Mouse (Mus musculus): ENCODE data around the gene Ube2l6. TPM values are rescaled to one million over a fixed set of nuclear protein-coding genes. Genes with fewer than 3 reads are reported as not detected.
"Not testable (repeated sequence)": the region's sequence is repeated elsewhere in the genome, so short reads cannot be mapped to it uniquely, and the experiment has no call there.

Gene Ube2l6
- total RNA-seq, 2 experiments from 2014 or later = 5.6 to 8.1 TPM

DNA sequence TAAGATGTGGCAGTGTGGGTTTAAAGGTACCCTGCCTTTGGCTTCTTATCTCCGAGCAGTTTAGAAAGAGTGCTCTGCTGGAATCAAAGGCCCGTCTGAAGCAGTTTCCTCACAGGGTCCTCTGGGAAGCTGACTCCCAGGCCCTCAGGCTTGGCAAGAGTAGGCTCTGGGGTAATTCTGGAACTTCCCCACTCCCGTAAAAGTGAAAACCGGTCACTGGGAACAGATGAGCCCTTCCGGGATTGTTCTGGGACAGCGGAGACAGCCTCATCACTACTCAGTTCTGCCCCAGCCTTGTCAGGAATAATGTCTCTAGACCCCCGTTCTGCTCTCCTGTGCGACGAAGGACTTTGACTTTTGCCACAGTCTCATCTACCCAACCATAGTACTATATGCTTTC is 8.2 kb upstream of the Ube2l6 start:
- intact Hi-C loops (cut with DNase I) = no loop called here
- DNase-seq (ENCODE audit: low spot score in 2 of 2) = no peak

DNA sequence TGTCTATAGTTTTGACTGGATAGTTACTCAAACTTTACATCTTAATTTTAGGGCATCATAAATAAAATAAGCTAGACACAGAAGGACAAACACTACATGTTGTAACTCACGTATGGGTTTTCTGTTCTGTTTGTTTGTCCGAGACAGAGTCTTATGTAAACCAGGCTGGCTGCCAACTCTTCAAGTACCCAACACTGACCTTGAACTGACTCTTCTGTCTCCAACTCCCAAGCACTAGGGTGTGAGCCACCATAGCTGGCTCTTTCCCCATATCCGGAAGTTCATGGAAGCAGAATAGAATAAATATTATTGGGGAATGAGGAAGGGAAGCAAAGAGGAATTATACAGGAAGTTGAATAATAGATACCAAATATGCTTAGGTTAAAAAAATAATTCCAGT is 6.1 kb upstream of the Ube2l6 start:
- intact Hi-C loops (cut with DNase I) = no loop called here
- DNase-seq (ENCODE audit: low spot score in 2 of 2) = no peak

DNA sequence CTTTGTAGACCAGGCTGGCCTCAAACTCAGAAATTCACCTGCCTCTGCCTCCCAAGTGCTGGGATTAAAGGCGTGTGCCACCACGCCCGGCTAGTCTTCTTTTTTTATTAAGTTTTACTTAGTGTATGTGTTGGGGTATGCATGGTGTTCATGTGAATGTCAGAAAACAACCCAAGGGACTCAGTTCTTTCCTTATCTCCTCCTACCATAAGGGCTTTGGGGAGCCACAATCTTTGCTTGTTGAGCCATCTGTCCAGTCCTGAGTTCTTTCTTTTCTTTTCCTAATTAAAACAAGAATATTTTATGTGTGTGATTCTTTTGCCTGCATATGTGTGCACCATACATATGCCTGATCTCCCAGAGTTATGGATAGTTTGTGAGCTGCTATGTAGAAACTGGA is 5.5 kb upstream of the Ube2l6 start:
- intact Hi-C loops (cut with DNase I) = no loop called here
- no peak for DNase-seq (ENCODE audit: low spot score in 2 of 2)

DNA sequence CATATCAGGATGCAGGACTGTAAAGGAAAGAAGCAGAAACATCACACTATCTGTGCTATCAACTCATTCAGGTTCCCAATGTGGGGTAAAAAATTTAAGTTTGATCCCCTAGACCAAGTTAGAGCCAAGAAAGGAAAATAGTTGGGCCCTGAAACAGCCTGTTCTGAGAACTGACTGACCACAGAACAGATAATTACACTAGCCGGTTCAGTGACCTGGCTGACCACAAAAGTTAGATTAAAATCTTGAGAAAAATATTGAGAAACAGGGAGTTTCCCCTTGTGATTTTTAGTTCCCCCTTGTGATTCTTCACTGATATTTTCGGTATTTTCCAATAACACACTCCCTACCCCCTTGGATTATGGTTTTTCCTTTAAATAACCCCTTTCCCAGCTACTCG is 4.8 kb upstream of the Ube2l6 start:
- intact Hi-C loops (cut with DNase I) = no loop called here
- no peak for DNase-seq (ENCODE audit: low spot score in 2 of 2)

DNA sequence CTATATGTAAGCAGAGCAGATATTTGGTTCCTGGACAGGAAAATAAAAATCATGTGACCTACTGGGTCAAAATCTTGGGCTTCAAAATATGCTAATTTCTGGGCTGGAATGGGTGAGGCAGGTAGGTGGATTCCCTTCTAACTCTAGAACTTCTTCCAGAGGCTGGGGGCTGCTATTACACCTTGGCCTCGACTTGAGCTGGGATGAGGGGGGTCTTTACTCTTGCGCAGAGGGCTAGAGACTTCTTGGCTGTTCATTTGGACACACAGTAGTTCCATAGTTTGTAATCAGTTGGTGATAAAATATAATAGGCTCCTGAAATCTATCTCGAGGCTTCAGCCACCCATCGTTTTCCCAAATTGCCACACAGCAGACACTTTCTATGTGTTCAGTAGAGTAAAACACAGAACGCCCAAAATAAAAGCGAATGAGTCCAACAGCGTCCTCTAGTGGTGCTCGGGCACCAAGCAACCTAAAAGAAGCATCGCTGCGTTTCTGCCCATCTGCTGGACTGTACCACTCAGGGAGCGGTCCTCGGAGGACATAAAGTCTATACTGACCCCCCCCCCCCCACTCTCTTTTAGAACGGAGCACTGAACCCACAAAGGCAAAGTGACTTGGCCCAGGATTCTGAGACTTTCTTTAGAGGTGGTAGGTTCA is 665 bp upstream of the Ube2l6 start:
- intact Hi-C loops (cut with DNase I) = loop anchor here (1.0 to 5.0 kb wide), 4 partner anchors 63 to 346 kb away; partner anchors contain the start of genes Selenoh, Ypel4 and Zdhhc5

DNA sequence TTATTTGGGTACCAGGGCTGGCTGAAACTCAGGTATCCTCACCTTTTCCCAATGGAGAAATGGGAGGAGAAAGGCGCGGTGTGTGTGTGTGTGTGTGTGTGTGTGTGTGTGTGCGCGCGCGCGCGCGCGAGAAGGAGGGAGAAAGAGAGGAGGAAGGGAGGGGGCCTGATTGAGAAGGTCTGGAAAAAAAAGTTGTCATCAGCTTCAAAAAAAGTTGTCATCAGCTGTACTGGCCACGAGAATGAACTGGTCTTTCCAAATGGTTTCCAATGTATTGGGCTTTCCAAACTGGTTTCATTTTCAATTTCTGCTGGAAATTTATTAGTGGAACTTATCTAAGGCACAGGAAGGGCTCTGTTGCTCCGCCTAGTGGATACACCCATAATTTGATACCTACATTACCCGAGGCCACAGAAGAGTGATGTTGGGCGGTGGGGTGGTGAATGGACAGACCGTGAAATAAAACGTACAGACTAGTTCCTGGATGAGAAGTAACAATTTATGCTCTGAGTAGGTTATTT is 473 bp downstream of the Ube2l6 start:
- intact Hi-C loops (cut with DNase I) = loop anchor here (2.0 to 5.0 kb wide), 3 partner anchors 64 to 347 kb away; partner anchors contain the start of genes Ypel4 and Zdhhc5
- peak; percentile 71 to 74 for DNase-seq (ENCODE audit: low spot score in 2 of 2)

More for the DNA sequence above, 665 bp upstream of the Ube2l6 start:
- DNase-seq (ENCODE audit: low spot score in 2 of 2) = peak; percentile 86 to 90

DNA sequence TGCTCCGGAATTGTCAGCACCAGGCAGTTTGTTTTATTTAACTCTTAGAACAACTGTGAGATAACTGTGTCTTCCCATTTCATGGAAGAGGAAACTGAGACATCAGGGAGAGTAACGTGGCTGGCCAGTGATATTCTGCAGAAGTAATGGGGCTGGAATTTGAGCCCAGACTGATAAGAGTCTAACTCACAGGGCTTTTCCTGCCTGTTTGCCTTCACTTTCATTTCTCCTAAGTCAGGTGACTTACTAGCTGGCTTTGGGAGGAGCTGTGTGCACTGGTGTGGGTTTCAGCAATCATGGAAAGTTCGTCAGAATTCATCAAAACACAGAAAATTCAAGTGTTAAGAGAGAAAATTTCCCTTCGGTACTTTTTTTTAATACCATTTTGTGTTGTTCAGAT is 1.7 kb downstream of the Ube2l6 start:
- intact Hi-C loops (cut with DNase I) = no loop called here
- DNase-seq (ENCODE audit: low spot score in 2 of 2) = no peak

DNA sequence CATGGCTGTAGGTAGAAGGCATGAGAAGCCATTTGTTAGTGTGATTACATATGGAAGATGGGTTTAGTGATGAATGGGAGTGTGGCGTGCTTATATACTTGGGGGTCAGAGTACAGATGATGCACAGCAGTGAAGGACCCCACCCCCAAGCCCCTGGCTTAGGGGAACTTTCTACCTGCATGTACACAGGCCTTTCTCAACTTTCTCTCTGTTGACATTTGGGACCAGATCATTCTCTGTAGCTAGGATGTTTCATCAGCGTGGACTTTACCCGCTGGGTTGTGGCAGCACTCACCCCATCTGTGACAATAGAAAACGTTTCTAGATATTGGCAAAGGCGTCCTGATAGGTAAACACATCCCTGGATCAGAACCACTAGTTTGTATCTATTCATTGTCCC is 2.6 kb downstream of the Ube2l6 start:
- DNase-seq (ENCODE audit: low spot score in 2 of 2); intact Hi-C loops (cut with DNase I): not testable (repeated sequence)

DNA sequence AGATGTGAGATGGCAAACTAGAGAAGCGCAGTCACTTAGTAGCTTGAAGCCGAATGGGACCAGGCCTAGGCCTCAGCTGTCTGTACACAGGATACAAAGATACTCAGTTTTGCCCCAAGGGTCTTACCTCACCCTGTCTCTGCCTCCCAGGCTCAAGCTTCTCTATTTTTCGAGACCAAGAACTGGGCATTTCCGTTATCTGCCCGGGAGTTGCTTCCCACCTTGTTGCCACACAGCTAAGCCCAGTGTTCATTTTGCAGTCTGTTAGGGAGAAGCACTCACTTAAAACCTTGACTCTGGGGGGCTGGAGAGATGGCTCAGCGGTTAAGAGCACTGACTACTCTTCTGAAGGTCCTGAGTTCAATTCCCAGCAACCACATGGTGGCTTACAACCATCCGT is 5.3 kb downstream of the Ube2l6 start:
- intact Hi-C loops (cut with DNase I) = no loop called here

DNA sequence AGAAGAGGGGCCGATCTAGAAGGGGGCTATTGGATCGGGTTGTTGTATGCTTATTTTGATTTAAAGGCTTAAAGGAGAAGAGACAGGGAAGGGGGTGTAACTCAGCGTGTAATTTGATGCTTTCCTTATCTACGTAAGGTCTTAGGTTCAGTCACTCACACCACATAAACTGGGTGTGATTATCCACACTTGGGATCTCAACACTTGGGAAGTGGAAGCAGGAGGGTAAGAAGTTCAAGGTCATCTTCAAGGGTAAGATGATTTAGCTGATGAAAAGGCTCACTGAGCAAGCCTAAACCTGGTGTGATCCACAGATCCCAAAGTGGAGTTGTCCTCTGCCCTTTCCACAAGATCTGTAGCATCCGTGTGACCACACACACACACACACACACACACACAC is 7.9 kb downstream of the Ube2l6 start:
- DNase-seq (ENCODE audit: low spot score in 2 of 2) = no peak
- intact Hi-C loops (cut with DNase I) = no loop called here

More for the DNA sequence above, 5.3 kb downstream of the Ube2l6 start:
- no peak for DNase-seq (ENCODE audit: low spot score in 2 of 2)

DNA sequence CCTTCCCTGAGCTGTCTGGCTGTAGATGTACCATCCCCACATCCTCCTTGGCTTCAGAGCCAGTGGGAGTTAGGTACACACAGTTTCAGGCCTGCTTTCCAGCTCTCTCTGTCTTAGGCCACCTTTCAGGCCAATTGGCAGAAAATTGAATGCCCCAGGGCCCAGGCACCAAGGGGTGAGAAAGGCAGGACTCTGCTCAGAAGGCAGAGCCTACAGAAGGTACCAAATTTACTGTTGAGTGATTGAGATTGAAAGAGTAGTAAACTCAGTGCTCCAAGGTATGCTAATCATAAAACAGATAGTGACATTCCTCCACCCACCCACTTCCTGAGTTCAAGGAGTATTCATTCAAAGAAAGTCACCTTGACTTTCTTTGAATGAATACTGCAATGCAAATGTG is 10.7 kb downstream of the Ube2l6 start:
- DNase-seq (ENCODE audit: low spot score in 2 of 2) = no peak
- intact Hi-C loops (cut with DNase I) = no loop called here

DNA sequence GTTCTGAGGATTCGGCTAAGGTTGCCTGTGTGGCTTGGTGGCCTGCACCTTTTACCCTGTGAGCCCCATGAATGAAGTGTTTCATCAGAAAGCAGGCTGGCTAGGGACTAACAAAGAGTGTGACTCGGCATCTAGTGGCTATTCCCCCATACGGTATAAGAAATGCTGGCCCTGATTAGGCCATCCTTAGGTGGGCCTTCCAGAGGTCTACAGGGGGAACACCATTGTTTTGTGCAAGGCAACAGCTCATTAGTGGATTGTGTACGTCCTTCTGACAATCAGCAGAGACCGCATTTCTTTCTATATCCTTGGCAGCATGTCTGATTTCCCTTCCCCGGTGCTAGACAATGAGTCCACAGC is 11.9 kb downstream of the Ube2l6 start:
- no peak for DNase-seq (ENCODE audit: low spot score in 2 of 2)
- intact Hi-C loops (cut with DNase I) = no loop called here

DNA sequence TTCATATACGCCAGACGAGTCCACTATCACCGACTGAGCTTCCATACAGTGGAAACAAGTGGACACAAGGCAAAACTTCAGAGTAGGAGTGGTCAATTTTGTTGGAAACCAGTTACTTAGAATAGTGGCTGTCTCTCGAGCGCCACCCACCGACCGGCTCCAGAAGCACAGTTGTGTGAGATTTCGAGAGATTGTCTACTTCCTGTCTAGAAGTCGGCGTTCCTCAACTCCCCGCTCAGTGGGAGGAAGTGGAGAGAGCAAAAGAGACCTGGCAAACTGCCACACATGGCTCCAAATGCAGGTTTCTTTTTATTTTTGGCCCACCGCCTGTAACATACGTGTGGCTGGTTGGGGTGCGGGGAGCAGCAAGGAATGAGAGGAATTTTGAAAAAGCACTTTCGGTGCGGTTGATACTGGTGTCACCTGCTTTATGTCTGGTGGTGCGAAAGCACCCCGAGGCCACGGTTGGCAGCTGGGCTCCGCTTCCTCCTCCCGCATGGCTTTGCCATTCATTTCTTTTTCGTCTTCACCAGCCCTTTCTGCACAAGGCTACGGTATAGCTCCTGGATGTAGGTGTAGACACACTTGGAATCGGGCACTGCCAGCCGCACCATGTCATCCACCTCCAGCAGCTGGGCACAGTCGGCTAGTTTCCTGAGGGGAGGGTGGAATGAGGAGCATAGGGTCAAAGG is 12.4 kb downstream of the Ube2l6 start:
- DNase-seq (ENCODE audit: low spot score in 2 of 2) = peak; percentile 85 to 93
- intact Hi-C loops (cut with DNase I) = no loop called here

DNA sequence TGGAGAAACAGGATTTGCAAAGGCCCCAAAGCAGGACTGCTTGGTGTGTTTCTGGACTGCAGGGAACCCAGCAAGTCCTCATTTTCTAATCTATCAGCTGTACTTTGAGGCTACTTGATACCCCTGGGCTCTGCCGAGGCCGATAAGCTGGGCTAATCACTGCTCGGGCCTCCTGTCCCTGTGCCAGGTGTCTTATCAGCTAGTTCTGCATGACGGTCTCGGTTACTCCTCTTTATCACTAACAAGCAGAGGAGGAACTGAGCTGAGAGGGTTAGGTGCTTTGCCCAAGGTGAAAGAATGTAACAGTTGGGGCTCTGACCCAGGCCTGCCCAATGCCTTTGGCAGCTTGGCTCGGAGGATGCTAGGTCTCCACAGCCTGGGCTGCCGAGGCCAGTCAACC is 13.3 kb downstream of the Ube2l6 start:
- intact Hi-C loops (cut with DNase I) = no loop called here

DNA sequence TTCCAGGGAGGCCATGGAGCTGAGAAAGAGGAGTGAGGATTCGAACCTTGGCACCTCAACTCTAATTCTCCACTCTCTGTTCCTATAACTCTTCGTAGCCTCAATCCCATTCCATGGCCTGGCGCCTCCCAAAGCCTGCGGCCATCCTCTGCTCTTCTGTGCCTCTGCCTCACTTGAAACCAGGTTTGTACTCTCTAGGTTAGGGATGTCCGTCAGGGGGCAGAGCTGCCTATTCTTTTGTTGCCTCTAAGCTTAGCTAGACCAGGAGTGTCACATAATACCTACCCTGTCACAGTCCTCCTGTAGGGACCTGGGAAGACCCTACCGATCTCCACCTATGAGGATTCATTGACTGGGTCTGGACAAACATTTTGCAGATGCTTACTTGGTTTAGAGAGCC is 14.0 kb downstream of the Ube2l6 start:
- DNase-seq (ENCODE audit: low spot score in 2 of 2) = no peak
- intact Hi-C loops (cut with DNase I) = no loop called here

More for the DNA sequence above, 13.3 kb downstream of the Ube2l6 start:
- DNase-seq (ENCODE audit: low spot score in 2 of 2) = no peak

DNA sequence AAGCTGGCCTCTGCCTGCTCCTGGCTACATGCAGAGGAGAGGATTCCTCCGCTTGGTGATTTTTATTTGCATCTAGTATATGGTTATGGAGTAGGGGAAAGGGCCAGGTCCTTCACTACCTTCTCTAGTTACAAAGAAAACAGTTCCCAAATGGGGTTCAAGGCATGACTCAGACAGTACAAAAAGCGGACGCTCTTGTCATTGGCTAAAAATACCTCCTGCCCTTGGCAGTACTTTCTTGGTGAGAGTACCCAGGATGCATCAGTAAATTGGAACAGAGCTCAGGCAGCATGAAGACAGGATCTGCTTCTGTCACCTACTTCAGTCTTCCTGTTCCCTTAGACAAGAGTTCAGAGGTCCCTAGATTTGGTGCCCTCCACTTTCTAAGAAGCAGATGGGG is 21.2 kb downstream of the Ube2l6 start:
- intact Hi-C loops (cut with DNase I) = no loop called here
- peak in 1 of 2 experiments; percentile 86 for DNase-seq (ENCODE audit: low spot score in 2 of 2)

DNA sequence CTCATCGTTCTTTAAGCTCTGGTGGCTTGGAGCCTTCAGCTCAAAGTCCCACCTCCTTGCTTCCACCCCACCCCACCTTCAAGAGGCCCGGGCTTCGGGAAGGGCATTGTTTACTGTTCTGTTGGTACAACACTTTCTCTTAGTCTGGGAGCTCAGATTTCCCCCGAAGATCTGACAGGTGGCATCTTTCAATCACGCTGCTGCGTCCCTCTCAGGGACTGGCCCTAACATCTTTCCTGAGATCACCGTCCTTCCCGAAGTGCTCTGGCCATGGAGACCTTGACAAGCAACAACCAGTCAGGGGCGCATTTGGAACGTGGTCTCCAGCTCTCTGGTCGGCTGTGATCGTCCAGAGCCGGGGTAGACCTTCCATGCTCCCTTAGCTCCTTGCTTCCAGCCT is 23.9 kb downstream of the Ube2l6 start, which contains the start of gene Smtnl1:
Gene Smtnl1 (minus strand): TSS at position 101 of the 400 bp plus-strand sequence.
- intact Hi-C loops (cut with DNase I) = no loop called here

DNA sequence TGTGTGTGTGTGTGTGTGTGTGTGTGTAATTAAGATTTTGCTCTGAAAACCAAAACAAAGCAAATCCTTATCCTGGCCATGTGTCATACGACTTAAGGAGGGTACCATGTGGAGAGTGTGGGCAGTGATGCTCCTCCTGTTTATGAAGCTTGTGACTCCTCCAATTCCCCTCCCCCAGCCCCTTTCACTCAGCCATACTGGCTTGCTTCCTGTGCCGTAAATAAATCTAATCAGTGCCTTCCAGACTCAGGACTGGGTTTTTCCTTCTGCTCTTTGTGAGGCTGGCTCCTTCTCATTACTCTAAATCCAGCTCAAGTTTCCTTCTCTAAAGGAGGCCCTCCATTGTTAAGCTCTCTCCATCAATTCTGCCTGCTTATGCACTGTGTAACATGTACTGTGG is 24.6 kb downstream of the Ube2l6 start:
- intact Hi-C loops (cut with DNase I) = no loop called here
- DNase-seq (ENCODE audit: low spot score in 2 of 2) = no peak

More for the DNA sequence above, 23.9 kb downstream of the Ube2l6 start, which contains the start of gene Smtnl1:
- no peak for DNase-seq (ENCODE audit: low spot score in 2 of 2)

DNA sequence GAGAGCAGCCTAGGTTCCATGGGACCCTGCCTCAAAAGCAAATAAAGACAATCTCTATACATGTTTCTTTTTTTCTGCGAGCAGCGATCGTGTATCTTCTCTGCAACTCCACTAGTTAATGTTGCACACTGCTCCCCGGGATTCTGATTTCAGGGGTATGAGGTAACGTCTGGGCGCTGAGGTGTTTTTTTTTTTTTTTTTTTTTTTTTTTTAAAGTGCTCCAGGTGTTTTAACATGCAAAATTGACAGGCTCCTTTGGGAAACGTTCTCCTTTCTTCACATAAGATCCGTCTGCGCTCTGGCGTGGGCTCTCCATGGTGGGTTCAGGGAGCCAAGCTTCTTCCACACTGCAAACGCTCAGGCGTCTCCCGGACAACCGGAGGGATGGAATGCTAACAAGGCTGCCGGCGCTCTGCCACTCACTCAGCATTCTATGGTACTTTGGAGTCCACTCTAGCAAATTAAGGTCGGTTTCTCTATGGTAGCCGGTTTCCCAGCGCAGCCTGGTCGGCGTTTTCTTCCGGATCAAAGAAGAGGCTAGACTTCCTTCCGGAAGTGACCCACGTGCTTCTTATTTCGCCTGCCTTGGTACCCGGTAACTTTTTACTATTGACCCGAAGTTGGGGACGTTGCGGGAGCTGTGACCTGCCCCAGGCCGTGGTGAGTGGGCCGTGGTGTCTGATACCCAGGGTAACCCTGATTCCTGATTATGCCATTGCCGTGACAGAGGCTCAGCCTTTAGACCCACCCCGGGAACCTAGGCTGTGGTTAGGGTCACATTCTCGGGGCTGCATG is 28.1 kb downstream of the Ube2l6 start, which contains the start of gene Timm10:
Gene Timm10 (plus strand): TSS at position 510 of the 795 bp plus-strand sequence.
- intact Hi-C loops (cut with DNase I) = loop anchor here (2.0 kb wide), 1 partner anchor 210 kb away; the partner anchor contains the start of genes P2rx3 and Ssrp1
- DNase-seq (ENCODE audit: low spot score in 2 of 2) = peak; percentile 90 to 98
